Mouse (Mus musculus): ENCODE measurements around the gene Ubtf. TPM values are rescaled to one million over a fixed set of nuclear protein-coding genes. Genes with fewer than 3 reads are reported as not detected.

Gene Ubtf
- polyA plus RNA-seq, 1 experiment from 2014 or later = 70.5 TPM

- Histone ChIP-seq H3K4me2 (ENCODE audit: low read depth, low read length) (no peak within 1 kb of the TSS), H3K27ac (ENCODE audit: low read length) (no peak within 1 kb of the TSS), H3K4me3 (replicated peaks; ENCODE audit: low read length) (no peak within 1 kb of the TSS), H3K9ac (ENCODE audit: low read length) (0 out of 2 replicates have a peak within 1 kb of the TSS, but pooled peaks have one; percentile 55), H3K9me3 (replicated peaks; ENCODE audit: control insufficient read depth, low read length) (no peaks in the 10 kb centered on the region), H3K27me3 (ENCODE audit: control insufficient read depth, insufficient read depth, low read length) (no peaks in the 10 kb centered on the region), H3K4me1 (ENCODE audit: control insufficient read depth, insufficient read depth, low read length) (peaks cover 4% of the 10 kb centered on the region; the same call in 1 of the 2 replicates), H3K36me3 (ENCODE audit: control insufficient read depth, insufficient read depth, low read length) (no peaks in the 10 kb centered on the region)
- 81% methylated on average over 12 of the region's 12 CpGs for WGBS
- no peak for ATAC-seq (ENCODE audit: insufficient read depth, low FRiP score)
These were observed 50.9 kb downstream of the Ubtf start, which contains the start of gene Asb16 for GRCm38 (mm10) chr11:102268520-102269244. Asb16 (plus strand) TSS chr11:102268743.

GRCm38 (mm10) chr11:102267480-102267879 is 52.1 kb downstream of the Ubtf start:
- H3K9ac ChIP-seq (ENCODE audit: low read length) = peak overlapping the region; percentile 55
- 6% methylated on average over 11 of the region's 11 CpGs for WGBS
- no peak overlapping the region for H3K27ac ChIP-seq (ENCODE audit: low read length)
- no peaks in the 10 kb centered on the region for H3K9me3 ChIP-seq (replicated peaks; ENCODE audit: control insufficient read depth, low read length)
- H3K36me3 ChIP-seq (ENCODE audit: control insufficient read depth, insufficient read depth, low read length) = no peaks in the 10 kb centered on the region
- H3K27me3 ChIP-seq (ENCODE audit: control insufficient read depth, insufficient read depth, low read length) = no peaks in the 10 kb centered on the region
- H3K4me2 ChIP-seq (ENCODE audit: low read depth, low read length) = peak overlapping the region; percentile 39; the same call in 1 of the 2 replicates
- H3K4me3 ChIP-seq (replicated peaks; ENCODE audit: low read length) = no peak overlapping the region
- peak; percentile 39; the same call in 1 of the 2 replicates for ATAC-seq (ENCODE audit: insufficient read depth, low FRiP score)
- H3K4me1 ChIP-seq (ENCODE audit: control insufficient read depth, insufficient read depth, low read length) = peaks cover 4% of the 10 kb centered on the region; the same call in 1 of the 2 replicates

GRCm38 (mm10) chr11:102266631-102267355 is 52.7 kb downstream of the Ubtf start:
- Histone ChIP-seq H3K4me3 (replicated peaks; ENCODE audit: low read length) (no peak overlapping the region), H3K9ac (ENCODE audit: low read length) (peak overlapping the region; percentile 55), H3K36me3 (ENCODE audit: control insufficient read depth, insufficient read depth, low read length) (no peaks in the 10 kb centered on the region), H3K27ac (ENCODE audit: low read length) (no peak overlapping the region), H3K4me2 (ENCODE audit: low read depth, low read length) (peak overlapping the region; percentile 39; the same call in 1 of the 2 replicates), H3K4me1 (ENCODE audit: control insufficient read depth, insufficient read depth, low read length) (peaks cover 4% of the 10 kb centered on the region; the same call in 1 of the 2 replicates), H3K9me3 (replicated peaks; ENCODE audit: control insufficient read depth, low read length) (no peaks in the 10 kb centered on the region), H3K27me3 (ENCODE audit: control insufficient read depth, insufficient read depth, low read length) (no peaks in the 10 kb centered on the region)
- 90% methylated on average over 8 of the region's 8 CpGs for WGBS
- ATAC-seq (ENCODE audit: insufficient read depth, low FRiP score) = no peak

GRCm38 (mm10) chr11:102265816-102266215 is 53.7 kb downstream of the Ubtf start:
- no peak overlapping the region for H3K4me3 ChIP-seq (replicated peaks; ENCODE audit: low read length)
- 67% methylated on average over 14 of the region's 14 CpGs for WGBS
- H3K36me3 ChIP-seq (ENCODE audit: control insufficient read depth, insufficient read depth, low read length) = no peaks in the 10 kb centered on the region
- H3K27me3 ChIP-seq (ENCODE audit: control insufficient read depth, insufficient read depth, low read length) = no peaks in the 10 kb centered on the region
- H3K4me1 ChIP-seq (ENCODE audit: control insufficient read depth, insufficient read depth, low read length) = peaks cover 4% of the 10 kb centered on the region; the same call in 1 of the 2 replicates
- no peak overlapping the region for H3K4me2 ChIP-seq (ENCODE audit: low read depth, low read length)
- H3K9me3 ChIP-seq (replicated peaks; ENCODE audit: control insufficient read depth, low read length) = no peaks in the 10 kb centered on the region
- H3K27ac ChIP-seq (ENCODE audit: low read length) = no peak overlapping the region
- no peak overlapping the region for H3K9ac ChIP-seq (ENCODE audit: low read length)
- ATAC-seq (ENCODE audit: insufficient read depth, low FRiP score) = no peak

DNA sequence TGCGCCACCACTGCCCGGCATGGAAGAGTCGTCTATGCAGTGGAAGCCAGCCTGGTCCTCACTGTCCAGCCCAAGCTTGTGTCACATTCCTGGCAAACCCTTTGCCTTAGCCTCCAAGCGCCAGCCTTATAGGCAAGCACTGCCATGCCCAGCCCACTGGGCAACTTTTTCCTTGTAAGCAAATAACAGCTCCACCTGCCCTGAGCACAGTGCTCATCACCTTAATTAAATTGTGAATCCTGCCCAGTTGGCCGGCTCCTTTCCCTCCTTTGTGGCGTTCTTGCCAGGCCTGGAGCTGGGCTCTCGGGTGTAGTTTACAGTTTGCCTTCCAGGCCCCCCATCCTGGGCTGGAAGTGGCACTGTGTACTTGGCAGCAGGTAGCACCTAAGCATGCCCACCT is 56.3 kb downstream of the Ubtf start:
- Histone ChIP-seq H3K4me2 (ENCODE audit: low read depth, low read length) (no peak overlapping the region), H3K36me3 (ENCODE audit: control insufficient read depth, insufficient read depth, low read length) (no peaks in the 10 kb centered on the region), H3K27ac (ENCODE audit: low read length) (no peak overlapping the region), H3K9ac (ENCODE audit: low read length) (no peak overlapping the region), H3K4me3 (replicated peaks; ENCODE audit: low read length) (no peak overlapping the region), H3K27me3 (ENCODE audit: control insufficient read depth, insufficient read depth, low read length) (no peaks in the 10 kb centered on the region), H3K9me3 (replicated peaks; ENCODE audit: control insufficient read depth, low read length) (no peaks in the 10 kb centered on the region), H3K4me1 (ENCODE audit: control insufficient read depth, insufficient read depth, low read length) (peaks cover 4% of the 10 kb centered on the region; the same call in 1 of the 2 replicates)
- no peak for ATAC-seq (ENCODE audit: insufficient read depth, low FRiP score)
- WGBS = 91% methylated on average over 7 of the region's 7 CpGs

- no peaks in the 10 kb centered on the region for H3K9me3 ChIP-seq (replicated peaks; ENCODE audit: control insufficient read depth, low read length)
- no peak overlapping the region for H3K4me3 ChIP-seq (replicated peaks; ENCODE audit: low read length)
- no peak for ATAC-seq (ENCODE audit: insufficient read depth, low FRiP score)
- no peaks in the 10 kb centered on the region for H3K4me1 ChIP-seq (ENCODE audit: control insufficient read depth, insufficient read depth, low read length)
- H3K9ac ChIP-seq (ENCODE audit: low read length) = no peak overlapping the region
- no peak overlapping the region for H3K4me2 ChIP-seq (ENCODE audit: low read depth, low read length)
- no peak overlapping the region for H3K27ac ChIP-seq (ENCODE audit: low read length)
- WGBS = 86% methylated on average over 3 of the region's 3 CpGs
- no peaks in the 10 kb centered on the region for H3K27me3 ChIP-seq (ENCODE audit: control insufficient read depth, insufficient read depth, low read length)
- H3K36me3 ChIP-seq (ENCODE audit: control insufficient read depth, insufficient read depth, low read length) = no peaks in the 10 kb centered on the region
These were observed 61.0 kb downstream of the Ubtf start for GRCm38 (mm10) chr11:102258521-102258920.

DNA sequence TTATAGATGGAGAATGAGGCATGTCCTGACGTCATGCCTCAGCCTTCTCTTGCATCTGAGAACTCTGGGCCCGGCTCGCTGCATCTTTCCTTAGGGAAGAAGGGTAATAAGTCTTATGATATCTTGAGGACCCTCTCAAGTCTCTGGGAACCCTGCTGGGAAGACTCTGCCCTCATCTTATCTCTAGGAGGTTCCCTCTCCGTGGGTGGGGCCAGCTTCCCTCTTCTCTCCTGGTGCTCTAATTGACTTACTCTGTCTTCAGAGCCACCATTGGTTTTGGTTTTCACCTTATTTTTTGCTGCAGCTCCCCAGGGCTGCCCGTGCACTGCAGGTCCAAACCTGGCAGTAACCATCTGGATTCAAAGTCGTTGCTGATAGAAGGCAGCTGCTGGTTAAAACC is 61.4 kb downstream of the Ubtf start:
- Histone ChIP-seq H3K4me3 (replicated peaks; ENCODE audit: low read length) (no peak overlapping the region), H3K27ac (ENCODE audit: low read length) (no peak overlapping the region), H3K9ac (ENCODE audit: low read length) (no peak overlapping the region), H3K36me3 (ENCODE audit: control insufficient read depth, insufficient read depth, low read length) (no peaks in the 10 kb centered on the region), H3K27me3 (ENCODE audit: control insufficient read depth, insufficient read depth, low read length) (no peaks in the 10 kb centered on the region), H3K9me3 (replicated peaks; ENCODE audit: control insufficient read depth, low read length) (no peaks in the 10 kb centered on the region), H3K4me1 (ENCODE audit: control insufficient read depth, insufficient read depth, low read length) (no peaks in the 10 kb centered on the region), H3K4me2 (ENCODE audit: low read depth, low read length) (no peak overlapping the region)
- ATAC-seq (ENCODE audit: insufficient read depth, low FRiP score) = no peak
- WGBS = 85% methylated on average over 6 of the region's 6 CpGs

- H3K4me2 ChIP-seq (ENCODE audit: low read depth, low read length) = no peak overlapping the region
- no peaks in the 10 kb centered on the region for H3K4me1 ChIP-seq (ENCODE audit: control insufficient read depth, insufficient read depth, low read length)
- H3K9me3 ChIP-seq (replicated peaks; ENCODE audit: control insufficient read depth, low read length) = no peaks in the 10 kb centered on the region
- 44% methylated on average over 9 of the region's 9 CpGs for WGBS
- H3K27me3 ChIP-seq (ENCODE audit: control insufficient read depth, insufficient read depth, low read length) = no peaks in the 10 kb centered on the region
- no peak overlapping the region for H3K4me3 ChIP-seq (replicated peaks; ENCODE audit: low read length)
- ATAC-seq (ENCODE audit: insufficient read depth, low FRiP score) = no peak
- no peak overlapping the region for H3K9ac ChIP-seq (ENCODE audit: low read length)
- no peaks in the 10 kb centered on the region for H3K36me3 ChIP-seq (ENCODE audit: control insufficient read depth, insufficient read depth, low read length)
- no peak overlapping the region for H3K27ac ChIP-seq (ENCODE audit: low read length)
These were observed 62.0 kb downstream of the Ubtf start for GRCm38 (mm10) chr11:102257514-102257913.

Measured in stomach, embryonic 16.5 days (tissue).